Mouse (Mus musculus) heart, embryonic 14.5 days (tissue): ENCODE data around the gene Med9. TPM values are rescaled to one million over a fixed set of nuclear protein-coding genes. Genes with fewer than 3 reads are reported as not detected.

Experiments used
- ATAC-seq: fragments of 200-750 bp; cut with Nextera tagmentation; 2 replicates; pipeline ENCODE4 v1.8.0; 2017; ENCODE audit warnings: low read depth, moderate TSS enrichment; ENCODE audit not compliant: insufficient number of reproducible peaks, insufficient read depth, low FRiP score
- H3K27ac ChIP-seq, 2 experiments: fragments of 200-500 bp in 1 of 2; fragments of 300-500 bp in 1 of 2; sonication (generic) in 1 of 2; replicated peaks in 1 of 2; 2 replicates each; pipeline ENCODE4 v1.5.1; 2012 to 2014; ENCODE audit warnings: low read depth in 2 of 2, low read length in 2 of 2, control low read depth in 1 of 2, mild to moderate bottlenecking in 1 of 2, mixed read lengths in 1 of 2; ENCODE audit not compliant: control insufficient read depth in 1 of 2, insufficient read depth in 1 of 2
- H3K27me3 ChIP-seq: fragments of 300-500 bp; sonication (generic); 2 replicates; pipeline ENCODE4 v1.6.1; 2014; ENCODE audit warnings: mild to moderate bottlenecking, low read length, control low read depth; ENCODE audit not compliant: control insufficient read depth, insufficient read depth
- H3K36me3 ChIP-seq: fragments of 300-500 bp; sonication (generic); 2 replicates; pipeline ENCODE4 v1.6.1; 2014; ENCODE audit warnings: mild to moderate bottlenecking, control low read depth, low read length, mixed read lengths; ENCODE audit not compliant: control insufficient read depth, insufficient read depth
- H3K4me1 ChIP-seq, 2 experiments: fragments of 200-500 bp in 1 of 2; fragments of 300-500 bp in 1 of 2; sonication (generic) in 1 of 2; 2 replicates each; pipeline ENCODE4 v1.6.1; 2012 to 2014; ENCODE audit warnings: low read length in 2 of 2, control low read depth in 1 of 2, mixed read lengths in 1 of 2; ENCODE audit not compliant: control insufficient read depth in 2 of 2, insufficient read depth in 2 of 2
- H3K4me2 ChIP-seq: fragments of 300-500 bp; sonication (generic); 2 replicates; pipeline ENCODE4 v1.6.1; 2014; ENCODE audit warnings: mild to moderate bottlenecking, low read length
- H3K4me3 ChIP-seq, 2 experiments: fragments of 200-500 bp in 1 of 2; fragments of 300-500 bp in 1 of 2; sonication (generic) in 1 of 2; 2 replicates each; pipeline ENCODE4 v1.5.1; 2012 to 2014; ENCODE audit warnings: low read length in 2 of 2, mild to moderate bottlenecking in 2 of 2, control low read depth in 1 of 2, low read depth in 1 of 2, moderate library complexity in 1 of 2; ENCODE audit not compliant: control insufficient read depth in 1 of 2, insufficient read depth in 1 of 2
- H3K9ac ChIP-seq: fragments of 300-500 bp; sonication (generic); 2 replicates; pipeline ENCODE4 v1.6.1; 2014; ENCODE audit warnings: mild to moderate bottlenecking, low read length
- H3K9me3 ChIP-seq: fragments of 300-500 bp; sonication (generic); 2 replicates; pipeline ENCODE4 v1.6.1; 2016; ENCODE audit warnings: low read length, control low read depth; ENCODE audit not compliant: control insufficient read depth
- WGBS: fragments of 180-500 bp; shearing (Covaris S2); extraction: QIAGEN DNeasy Blood & Tissue Kit; methylation state at CpG from one replicate; pipeline ENCODE4 v1.1.7; 2014; 5-methylcytosine and 5-hydroxymethylcytosine counted together
- polyA plus RNA-seq: library from polyadenylated mRNA; unstranded; fragments of >200 nt; fragmentation: Nextera tagmentation; extraction: Ambion mirVana; gene quantifications from 2 replicates; pipeline ENCODE4 v1.2.1, GENCODE M21; 2014

Med9 gene
- 46.7 and 47.6 TPM in 2 replicates for polyA plus RNA-seq

GRCm38 (mm10) chr11:59947752-59948400, at the start of gene Med9:
Gene Med9, plus strand, starts transcription at chr11:59948206.
- Histone ChIP-seq H3K4me1 (peaks cover 0 to 16% of the 10 kb centered on the region in 2 experiments), H3K9me3 (no peaks in the 10 kb centered on the region), H3K27me3 (no peaks in the 10 kb centered on the region), H3K9ac (peak within 1 kb of the TSS; percentile 93), H3K27ac (peak within 1 kb of the TSS; percentile 54 to 65), H3K36me3 (peaks cover 3% of the 10 kb centered on the region; the same call in 1 of the 2 replicates), H3K4me2 (peak within 1 kb of the TSS; percentile 93), H3K4me3 (peak within 1 kb of the TSS; percentile 78 to 86)
- ATAC-seq = peak; percentile 84
- 1% methylated on average over 43 of the region's 43 CpGs for WGBS

GRCm38 (mm10) chr11:59899711-59900685, 48.0 kb upstream of the Med9 start:
- Histone ChIP-seq H3K4me2 (no peak overlapping the region), H3K4me3 (no peak overlapping the region), H3K36me3 (no peaks in the 10 kb centered on the region), H3K27ac (peak overlapping the region; percentile 58 to 69), H3K9me3 (no peaks in the 10 kb centered on the region), H3K4me1 (peaks cover 47 to 49% of the 10 kb centered on the region in 2 experiments), H3K9ac (no peak overlapping the region), H3K27me3 (no peaks in the 10 kb centered on the region)
- WGBS = 45% methylated on average over 13 of the region's 13 CpGs
- ATAC-seq = peak; percentile 46; the same call in 1 of the 2 replicates

GRCm38 (mm10) chr11:59900995-59901394, 47.0 kb upstream of the Med9 start:
- no peak overlapping the region for H3K4me3 ChIP-seq
- H3K27ac ChIP-seq = peak overlapping the region; percentile 35 to 69; a peak in 3 of 4 replicates
- no peak for ATAC-seq
- 86% methylated on average over 1 of the region's 1 CpGs for WGBS
- peaks cover 43 to 45% of the 10 kb centered on the region in 2 experiments for H3K4me1 ChIP-seq
- H3K4me2 ChIP-seq = no peak overlapping the region
- no peaks in the 10 kb centered on the region for H3K36me3 ChIP-seq
- no peaks in the 10 kb centered on the region for H3K9me3 ChIP-seq
- no peak overlapping the region for H3K9ac ChIP-seq
- no peaks in the 10 kb centered on the region for H3K27me3 ChIP-seq

GRCm38 (mm10) chr11:59902045-59902726, 45.8 kb upstream of the Med9 start:
- no peak overlapping the region for H3K4me3 ChIP-seq
- peak overlapping the region; percentile 34; the same call in 1 of the 2 replicates for H3K4me2 ChIP-seq
- H3K4me1 ChIP-seq = peaks cover 43 to 45% of the 10 kb centered on the region in 2 experiments
- H3K9me3 ChIP-seq = no peaks in the 10 kb centered on the region
- WGBS = 27% methylated on average over 8 of the region's 8 CpGs
- peak overlapping the region; percentile 84 to 86 for H3K27ac ChIP-seq
- H3K9ac ChIP-seq = peak overlapping the region; percentile 54
- H3K36me3 ChIP-seq = no peaks in the 10 kb centered on the region
- ATAC-seq = no peak
- H3K27me3 ChIP-seq = no peaks in the 10 kb centered on the region

GRCm38 (mm10) chr11:59906521-59907123, 41.4 kb upstream of the Med9 start:
- 83% methylated on average over 6 of the region's 6 CpGs for WGBS
- Histone ChIP-seq H3K4me2 (no peak overlapping the region), H3K27me3 (no peaks in the 10 kb centered on the region), H3K9me3 (no peaks in the 10 kb centered on the region), H3K9ac (no peak overlapping the region), H3K27ac (no peak overlapping the region), H3K36me3 (no peaks in the 10 kb centered on the region), H3K4me3 (no peak overlapping the region), H3K4me1 (peaks cover 10 to 12% of the 10 kb centered on the region in 2 experiments)
- ATAC-seq = no peak

GRCm38 (mm10) chr11:59908446-59908845, 39.6 kb upstream of the Med9 start:
- no peak overlapping the region for H3K27ac ChIP-seq
- ATAC-seq = no peak

GRCm38 (mm10) chr11:59910586-59910985, 37.4 kb upstream of the Med9 start:
- ATAC-seq = no peak
- Histone ChIP-seq H3K36me3 (no peaks in the 10 kb centered on the region), H3K27me3 (no peaks in the 10 kb centered on the region), H3K9ac (no peak overlapping the region), H3K27ac (no peak overlapping the region), H3K4me2 (no peak overlapping the region), H3K4me3 (no peak overlapping the region), H3K9me3 (no peaks in the 10 kb centered on the region), H3K4me1 (no peaks in the 10 kb centered on the region; a peak in 1 of 4 replicates)

More at GRCm38 (mm10) chr11:59908446-59908845, 39.6 kb upstream of the Med9 start:
- no peaks in the 10 kb centered on the region for H3K9me3 ChIP-seq
- no peaks in the 10 kb centered on the region for H3K27me3 ChIP-seq
- H3K36me3 ChIP-seq = no peaks in the 10 kb centered on the region
- H3K4me2 ChIP-seq = no peak overlapping the region
- WGBS = 56% methylated on average over 3 of the region's 3 CpGs
- no peak overlapping the region for H3K9ac ChIP-seq
- H3K4me3 ChIP-seq = no peak overlapping the region
- no peaks in the 10 kb centered on the region; a peak in 1 of 4 replicates for H3K4me1 ChIP-seq
